Mouse (Mus musculus) heart, postnatal 0 days (tissue): Measurements from ENCODE around the gene Shbg.

Experiments used
- CTCF ChIP-seq: IDR thresholded peaks from 2 replicates; pipeline ENCODE4 v1.5.1; 2016; ENCODE audit warnings: antibody characterized with exemption, control low read depth, low read depth
- EP300 ChIP-seq: IDR thresholded peaks from 2 replicates; pipeline ENCODE4 v1.6.1; 2016; ENCODE audit warnings: antibody characterized with exemption, low read depth

DNA sequence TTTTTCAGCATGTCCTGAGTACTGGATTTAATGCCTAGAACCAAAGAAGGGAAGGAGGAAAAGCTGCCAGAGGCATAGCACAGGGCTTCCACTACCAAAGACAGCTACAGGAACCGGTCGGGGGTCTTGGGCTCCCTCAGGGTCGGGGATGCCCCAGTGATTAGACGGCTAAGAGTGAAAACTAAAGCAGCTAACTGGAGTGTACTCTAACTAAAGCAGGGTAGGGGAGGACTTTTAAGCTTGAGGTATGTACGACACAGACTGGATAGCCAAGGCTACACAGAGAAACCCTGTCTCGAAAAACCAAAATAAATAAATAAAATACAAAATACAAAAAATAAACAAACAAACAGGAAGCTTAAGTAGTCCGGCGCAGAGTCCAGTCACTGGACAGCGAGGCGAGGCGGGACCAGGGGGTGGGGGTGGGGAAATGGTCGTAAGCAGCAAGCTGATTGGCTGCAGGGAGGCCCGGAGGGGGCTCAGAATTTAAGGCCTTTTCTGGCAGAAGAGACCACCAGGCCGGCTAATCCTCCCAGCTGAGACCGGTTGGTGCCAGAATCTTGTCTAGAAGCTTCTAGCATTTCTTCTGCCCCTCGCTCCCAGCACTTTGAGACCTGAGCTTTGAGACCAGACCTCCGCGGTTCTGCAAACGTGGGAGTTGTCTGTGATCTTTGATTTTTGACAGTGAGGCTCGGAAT, 4.0 kb upstream of the Shbg start, which contains the start of gene Sat2:
- no peak for TF ChIP-seq CTCF
- TF ChIP-seq EP300: no peak
